Mouse (Mus musculus) liver, embryonic 12.5 days (tissue): Measurements from ENCODE around the gene Cdc42se1. TPM values are rescaled to one million over a fixed set of nuclear protein-coding genes. Genes with fewer than 3 reads are reported as not detected.

Experiments
- ATAC-seq: fragments of 200-750 bp; cut with Nextera tagmentation; 2 replicates; pipeline ENCODE4 v1.8.0; 2017; ENCODE audit warnings: moderate number of reproducible peaks, mild to moderate bottlenecking, moderate library complexity
- H3K27ac ChIP-seq: fragments of 300-500 bp; sonication (generic); 2 replicates; pipeline ENCODE4 v1.5.1; 2016; ENCODE audit warnings: mild to moderate bottlenecking
- H3K27me3 ChIP-seq: fragments of 300-500 bp; sonication (generic); replicated peaks from 2 replicates; pipeline ENCODE4 v1.6.1; 2016; ENCODE audit warnings: mild to moderate bottlenecking, moderate library complexity
- H3K36me3 ChIP-seq: fragments of 300-500 bp; sonication (generic); 2 replicates; pipeline ENCODE4 v1.6.1; 2016; ENCODE audit warnings: mild to moderate bottlenecking, moderate library complexity
- H3K4me1 ChIP-seq: fragments of 300-500 bp; sonication (generic); 2 replicates; pipeline ENCODE4 v1.6.1; 2016
- H3K4me2 ChIP-seq: fragments of 300-500 bp; sonication (generic); 2 replicates; pipeline ENCODE4 v1.6.1; 2016; ENCODE audit warnings: mild to moderate bottlenecking, moderate library complexity
- H3K4me3 ChIP-seq: fragments of 300-500 bp; sonication (generic); 2 replicates; pipeline ENCODE4 v1.5.1; 2016; ENCODE audit warnings: mild to moderate bottlenecking, moderate library complexity
- H3K9ac ChIP-seq: fragments of 300-500 bp; sonication (generic); 2 replicates; pipeline ENCODE4 v1.6.1; 2016; ENCODE audit warnings: mild to moderate bottlenecking, moderate library complexity
- H3K9me3 ChIP-seq: fragments of 300-500 bp; sonication (generic); replicated peaks from 2 replicates; pipeline ENCODE4 v1.6.1; 2016; ENCODE audit warnings: mild to moderate bottlenecking, moderate library complexity
- WGBS: fragments of 180-500 bp; shearing (Covaris S2); methylation state at CpG from one replicate; pipeline ENCODE4 v1.1.7; 2016; ENCODE audit not compliant: insufficient replicate concordance; 5-methylcytosine and 5-hydroxymethylcytosine counted together
- polyA plus RNA-seq: library from polyadenylated mRNA; unstranded; fragments of >200 nt; fragmentation: Nextera tagmentation; extraction: Ambion mirVana; gene quantifications from 2 replicates; pipeline ENCODE4 v1.2.1, GENCODE M21; 2016

Gene Cdc42se1
- polyA plus RNA-seq = 59.6 and 60.9 TPM in 2 replicates

GRCm38 (mm10) chr3:95228148-95228893 lies at the start of gene Cdc42se1:
TSS of gene Cdc42se1 (plus strand) at chr3:95228732.
- peaks cover 47% of the 10 kb centered on the region for H3K36me3 ChIP-seq
- H3K9me3 ChIP-seq = no peaks in the 10 kb centered on the region
- H3K27ac ChIP-seq = peak within 1 kb of the TSS; percentile 86
- under 1% methylated on average over 63 of the region's 64 CpGs for WGBS
- ATAC-seq = peak; percentile 90
- peaks cover 60% of the 10 kb centered on the region for H3K4me1 ChIP-seq
- H3K9ac ChIP-seq = peak within 1 kb of the TSS; percentile 87
- peak within 1 kb of the TSS; percentile 70 for H3K4me3 ChIP-seq
- peak within 1 kb of the TSS; percentile 95 for H3K4me2 ChIP-seq
- no peaks in the 10 kb centered on the region for H3K27me3 ChIP-seq

- H3K4me1 ChIP-seq = peaks cover 4% of the 10 kb centered on the region; the same call in 1 of the 2 replicates
- ATAC-seq = no peak
- WGBS = 71% methylated on average over 5 of the region's 5 CpGs
- peaks cover 22% of the 10 kb centered on the region for H3K36me3 ChIP-seq
- H3K4me2 ChIP-seq = no peak overlapping the region
- peaks cover 35% of the 10 kb centered on the region for H3K27me3 ChIP-seq
- H3K4me3 ChIP-seq = no peak overlapping the region
- H3K27ac ChIP-seq = no peak overlapping the region
- no peaks in the 10 kb centered on the region for H3K9me3 ChIP-seq
- H3K9ac ChIP-seq = no peak overlapping the region
Measured at GRCm38 (mm10) chr3:95178948-95179347, 49.6 kb upstream of the Cdc42se1 start.

GRCm38 (mm10) chr3:95179890-95180289 lies 48.6 kb upstream of the Cdc42se1 start:
- Histone ChIP-seq H3K27me3 (peaks cover 27% of the 10 kb centered on the region), H3K9me3 (no peaks in the 10 kb centered on the region), H3K36me3 (peaks cover 32% of the 10 kb centered on the region), H3K4me1 (no peaks in the 10 kb centered on the region), H3K27ac (no peak overlapping the region), H3K9ac (no peak overlapping the region), H3K4me2 (no peak overlapping the region), H3K4me3 (no peak overlapping the region)
- WGBS = 58% methylated on average over 3 of the region's 3 CpGs
- ATAC-seq = no peak

GRCm38 (mm10) chr3:95181841-95182240 lies 46.7 kb upstream of the Cdc42se1 start:
- no peak overlapping the region for H3K9ac ChIP-seq
- H3K27me3 ChIP-seq = peaks cover 15% of the 10 kb centered on the region; the same call in 1 of the 2 replicates
- H3K27ac ChIP-seq = no peak overlapping the region
- no peak for ATAC-seq
- peaks cover 51% of the 10 kb centered on the region for H3K36me3 ChIP-seq
- H3K9me3 ChIP-seq = no peaks in the 10 kb centered on the region
- H3K4me2 ChIP-seq = no peak overlapping the region
- H3K4me1 ChIP-seq = no peaks in the 10 kb centered on the region
- WGBS = 55% methylated on average over 1 of the region's 1 CpGs
- no peak overlapping the region for H3K4me3 ChIP-seq

GRCm38 (mm10) chr3:95184796-95185577 lies 43.5 kb upstream of the Cdc42se1 start:
- peaks cover 83% of the 10 kb centered on the region for H3K36me3 ChIP-seq
- no peak overlapping the region for H3K4me2 ChIP-seq
- 83% methylated on average over 9 of the region's 9 CpGs for WGBS

GRCm38 (mm10) chr3:95186100-95186499 lies 42.4 kb upstream of the Cdc42se1 start:
- Histone ChIP-seq H3K4me1 (no peaks in the 10 kb centered on the region), H3K36me3 (peaks cover 94% of the 10 kb centered on the region), H3K9me3 (no peaks in the 10 kb centered on the region), H3K27ac (no peak overlapping the region), H3K9ac (no peak overlapping the region), H3K4me3 (no peak overlapping the region), H3K4me2 (no peak overlapping the region), H3K27me3 (no peaks in the 10 kb centered on the region)
- 91% methylated on average over 2 of the region's 2 CpGs for WGBS
- ATAC-seq = no peak

More at GRCm38 (mm10) chr3:95184796-95185577, 43.5 kb upstream of the Cdc42se1 start:
- Histone ChIP-seq H3K9ac (no peak overlapping the region), H3K4me3 (no peak overlapping the region), H3K27ac (no peak overlapping the region), H3K4me1 (no peaks in the 10 kb centered on the region), H3K9me3 (no peaks in the 10 kb centered on the region), H3K27me3 (no peaks in the 10 kb centered on the region)
- no peak for ATAC-seq

- 89% methylated on average over 6 of the region's 6 CpGs for WGBS
- no peaks in the 10 kb centered on the region for H3K4me1 ChIP-seq
- no peaks in the 10 kb centered on the region for H3K9me3 ChIP-seq
- no peak overlapping the region for H3K4me3 ChIP-seq
- no peak overlapping the region for H3K27ac ChIP-seq
- no peak overlapping the region for H3K9ac ChIP-seq
- no peak for ATAC-seq
- H3K36me3 ChIP-seq = peaks cover 99% of the 10 kb centered on the region
- H3K4me2 ChIP-seq = no peak overlapping the region
- H3K27me3 ChIP-seq = no peaks in the 10 kb centered on the region
Measured at GRCm38 (mm10) chr3:95186888-95187287, 41.6 kb upstream of the Cdc42se1 start.

GRCm38 (mm10) chr3:95194721-95195135 lies 33.8 kb upstream of the Cdc42se1 start:
- no peak overlapping the region for H3K4me3 ChIP-seq

GRCm38 (mm10) chr3:95195772-95196171 lies 32.8 kb upstream of the Cdc42se1 start:
- Histone ChIP-seq H3K9ac (no peak overlapping the region), H3K4me3 (no peak overlapping the region), H3K27ac (no peak overlapping the region), H3K27me3 (no peaks in the 10 kb centered on the region), H3K36me3 (peaks cover 96% of the 10 kb centered on the region), H3K4me1 (no peaks in the 10 kb centered on the region), H3K9me3 (no peaks in the 10 kb centered on the region), H3K4me2 (no peak overlapping the region)
- WGBS = 86% methylated on average over 2 of the region's 2 CpGs
- ATAC-seq = no peak

More at GRCm38 (mm10) chr3:95194721-95195135, 33.8 kb upstream of the Cdc42se1 start:
- Histone ChIP-seq H3K4me1 (no peaks in the 10 kb centered on the region), H3K27ac (no peak overlapping the region), H3K9me3 (no peaks in the 10 kb centered on the region), H3K9ac (no peak overlapping the region), H3K36me3 (peaks cover 96% of the 10 kb centered on the region), H3K4me2 (no peak overlapping the region), H3K27me3 (no peaks in the 10 kb centered on the region)
- WGBS = 83% methylated on average over 6 of the region's 6 CpGs
- no peak for ATAC-seq

- Histone ChIP-seq H3K9ac (no peak overlapping the region), H3K27ac (no peak overlapping the region), H3K4me1 (no peaks in the 10 kb centered on the region), H3K36me3 (peaks cover 99% of the 10 kb centered on the region), H3K27me3 (no peaks in the 10 kb centered on the region), H3K9me3 (no peaks in the 10 kb centered on the region), H3K4me3 (no peak overlapping the region), H3K4me2 (no peak overlapping the region)
- no peak for ATAC-seq
- WGBS = 64% methylated on average over 1 of the region's 1 CpGs
Measured at GRCm38 (mm10) chr3:95199101-95199500, 29.4 kb upstream of the Cdc42se1 start.

- 84% methylated on average over 7 of the region's 7 CpGs for WGBS
- Histone ChIP-seq H3K9ac (no peak overlapping the region), H3K27ac (no peak overlapping the region), H3K4me3 (no peak overlapping the region), H3K9me3 (no peaks in the 10 kb centered on the region), H3K36me3 (peaks cover 100% of the 10 kb centered on the region), H3K4me2 (no peak overlapping the region), H3K4me1 (no peaks in the 10 kb centered on the region), H3K27me3 (no peaks in the 10 kb centered on the region)
- ATAC-seq = no peak
Measured at GRCm38 (mm10) chr3:95200132-95200531, 28.4 kb upstream of the Cdc42se1 start.

- Histone ChIP-seq H3K27ac (no peak overlapping the region), H3K36me3 (peaks cover 100% of the 10 kb centered on the region), H3K4me3 (no peak overlapping the region), H3K4me2 (no peak overlapping the region), H3K27me3 (no peaks in the 10 kb centered on the region), H3K4me1 (no peaks in the 10 kb centered on the region), H3K9me3 (no peaks in the 10 kb centered on the region), H3K9ac (no peak overlapping the region)
- 76% methylated on average over 2 of the region's 2 CpGs for WGBS
- ATAC-seq = no peak
Measured at GRCm38 (mm10) chr3:95200562-95200961, 28.0 kb upstream of the Cdc42se1 start.
